Mouse (Mus musculus) thymus, postnatal 14 days (tissue): Measurements from ENCODE around the gene Armh3.

Experiments
- DNase-seq: peaks from one replicate; pipeline ENCODE4 v3.0.0; 2021

The Armh3 gene

GRCm38 (mm10) chr19:45903861-45904260 is 94.4 kb downstream of the Armh3 start:
- no peak for DNase-seq

- DNase-seq, result no peak
Observed at GRCm38 (mm10) chr19:45902390-45903035, 95.8 kb downstream of the Armh3 start.

- DNase-seq, result no peak
Observed at GRCm38 (mm10) chr19:45900836-45901235, 97.5 kb downstream of the Armh3 start.

- DNase-seq, result no peak
Observed at GRCm38 (mm10) chr19:45895726-45896125, 102.6 kb downstream of the Armh3 start.

GRCm38 (mm10) chr19:45882056-45882455 is 116.2 kb downstream of the Armh3 start:
- DNase-seq, result no peak

- DNase-seq, result no peak
Observed at GRCm38 (mm10) chr19:45873320-45873719, 125.0 kb downstream of the Armh3 start.

GRCm38 (mm10) chr19:45855284-45855920 is 142.9 kb downstream of the Armh3 start:
- DNase-seq, result peak; percentile 6

- DNase-seq, result peak; percentile 75
Observed at GRCm38 (mm10) chr19:45854521-45854920, 143.8 kb downstream of the Armh3 start.

GRCm38 (mm10) chr19:45847733-45848093 is 150.6 kb downstream of the Armh3 start:
- DNase-seq, result no peak

- peak; percentile 57 for DNase-seq
Observed at GRCm38 (mm10) chr19:45847016-45847732, 151.1 kb downstream of the Armh3 start.

- no peak for DNase-seq
Observed at GRCm38 (mm10) chr19:45844209-45844608, 154.1 kb downstream of the Armh3 start.

- DNase-seq, result peak; percentile 76
Observed at GRCm38 (mm10) chr19:45843424-45843823, 154.9 kb downstream of the Armh3 start.

GRCm38 (mm10) chr19:45837050-45837994 is 161.0 kb downstream of the Armh3 start:
- DNase-seq, result no peak

GRCm38 (mm10) chr19:45835490-45835889 is 162.8 kb downstream of the Armh3 start:
- DNase-seq, result no peak

GRCm38 (mm10) chr19:45833665-45834064 is 164.6 kb downstream of the Armh3 start:
- DNase-seq, result no peak

- DNase-seq, result no peak
Observed at GRCm38 (mm10) chr19:45830679-45831078, 167.6 kb downstream of the Armh3 start.

- no peak for DNase-seq
Observed at GRCm38 (mm10) chr19:45827736-45828135, 170.6 kb downstream of the Armh3 start.

GRCm38 (mm10) chr19:45827125-45827524 is 171.2 kb downstream of the Armh3 start:
- DNase-seq, result no peak

GRCm38 (mm10) chr19:45826146-45826545 is 172.1 kb downstream of the Armh3 start:
- no peak for DNase-seq

GRCm38 (mm10) chr19:45821832-45822231 is 176.5 kb downstream of the Armh3 start:
- DNase-seq, result no peak

GRCm38 (mm10) chr19:45817816-45818490 is 180.3 kb downstream of the Armh3 start:
- DNase-seq, result no peak

GRCm38 (mm10) chr19:45816727-45817126 is 181.6 kb downstream of the Armh3 start:
- DNase-seq, result no peak
